Mouse (Mus musculus) inflammation-experienced regulatory T-cells, adult 6 months (primary cell): Measurements from ENCODE around the gene Fkbp6. TPM values are rescaled to one million over a fixed set of nuclear protein-coding genes. Genes with fewer than 3 reads are reported as not detected.

Source experiments
- ATAC-seq: one replicate; pipeline ENCODE4 v1.8.0; 2017
- polyA plus RNA-seq, 3 experiments: library from polyadenylated mRNA; unstranded; fragments of 100-300 nt; shearing (Covaris generic); gene quantifications; one replicate each; pipeline ENCODE4 v1.2.1; 2017

The Fkbp6 gene
- polyA plus RNA-seq, 3 experiments from 2014 or later: not detected

DNA sequence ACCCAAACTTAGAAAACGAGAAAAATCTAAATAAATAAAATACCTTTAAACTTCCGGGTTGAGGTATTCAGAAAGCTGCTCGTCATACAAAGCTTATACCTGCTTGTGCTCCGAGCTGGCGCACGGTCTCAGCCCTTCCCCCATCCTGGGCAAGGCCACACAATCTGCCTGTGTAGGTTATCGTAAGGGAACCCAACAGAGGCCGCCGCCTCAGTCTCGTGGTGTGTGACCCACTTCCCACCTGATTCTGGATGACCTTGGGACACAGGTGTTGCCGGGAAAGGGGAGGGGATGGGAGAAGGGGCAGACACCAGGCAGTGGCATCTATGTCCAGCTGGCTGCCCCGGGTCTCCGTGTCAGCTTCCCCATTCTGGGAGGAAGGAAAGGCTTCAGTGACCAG, 1.8 kb upstream of the Fkbp6 start:
- ATAC-seq: no peak

DNA sequence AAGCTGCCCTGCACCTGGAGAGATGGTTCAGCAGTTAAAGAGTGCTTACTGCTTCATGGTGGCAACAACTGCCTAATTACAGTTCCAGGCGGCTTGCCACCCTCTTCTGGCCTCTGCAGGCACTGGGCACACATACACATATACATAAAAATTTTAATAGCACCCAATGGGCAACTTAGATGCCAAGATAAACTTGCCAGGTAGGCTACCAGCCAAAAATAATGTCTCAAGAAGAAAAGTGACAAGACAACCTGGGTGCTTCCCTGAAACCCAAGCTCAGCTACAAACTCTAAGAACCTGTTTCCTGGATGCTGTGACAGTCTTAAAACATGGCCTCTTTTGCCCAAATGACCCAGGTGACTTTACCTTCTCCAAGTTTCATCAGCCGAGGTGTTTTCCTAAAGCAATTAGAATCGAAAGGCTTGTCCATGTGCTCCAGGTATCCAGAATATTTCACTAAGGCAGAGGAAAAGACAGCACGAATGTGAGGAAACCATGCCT, 2.3 kb downstream of the Fkbp6 start:
- ATAC-seq: no peak

DNA sequence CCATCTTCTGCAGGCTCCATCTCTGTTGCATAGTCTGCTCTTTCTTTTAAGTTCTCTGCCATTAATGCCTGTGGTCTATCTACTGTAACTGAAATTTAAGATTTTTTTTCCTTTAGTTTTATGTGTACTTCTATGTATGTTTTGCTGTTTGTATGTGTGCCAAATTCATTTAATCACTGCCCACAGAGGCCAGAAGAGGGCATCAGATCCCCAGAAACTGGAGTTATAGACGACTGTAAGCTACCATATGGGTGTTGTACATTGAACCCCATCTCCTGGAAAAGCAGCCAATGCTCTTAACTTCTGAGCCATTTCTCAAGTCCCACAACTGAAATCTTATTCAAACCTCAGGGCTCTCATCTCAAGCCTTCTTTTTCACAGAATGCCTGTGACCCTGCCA, 3.4 kb downstream of the Fkbp6 start:
- ATAC-seq: no peak

DNA sequence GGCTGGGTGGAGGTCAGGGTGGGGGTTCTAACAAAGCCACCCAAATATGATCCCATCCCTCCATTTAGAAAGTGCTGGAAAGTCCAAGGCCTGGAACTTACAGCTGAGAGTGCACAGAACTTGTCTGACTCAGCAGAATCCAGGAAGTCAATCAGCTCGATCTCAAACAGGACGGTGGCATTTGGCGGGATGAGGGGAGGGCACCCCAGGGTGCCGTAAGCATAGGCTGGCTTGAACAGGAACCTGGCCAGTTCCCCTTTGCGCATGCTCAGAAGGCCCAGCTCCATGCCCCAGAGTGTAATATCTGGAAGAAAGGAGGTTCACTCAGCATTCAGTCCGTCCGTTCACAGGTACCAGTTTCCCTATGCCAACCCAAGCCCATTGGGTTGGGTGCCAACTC, 3.9 kb downstream of the Fkbp6 start:
- ATAC-seq: no peak

DNA sequence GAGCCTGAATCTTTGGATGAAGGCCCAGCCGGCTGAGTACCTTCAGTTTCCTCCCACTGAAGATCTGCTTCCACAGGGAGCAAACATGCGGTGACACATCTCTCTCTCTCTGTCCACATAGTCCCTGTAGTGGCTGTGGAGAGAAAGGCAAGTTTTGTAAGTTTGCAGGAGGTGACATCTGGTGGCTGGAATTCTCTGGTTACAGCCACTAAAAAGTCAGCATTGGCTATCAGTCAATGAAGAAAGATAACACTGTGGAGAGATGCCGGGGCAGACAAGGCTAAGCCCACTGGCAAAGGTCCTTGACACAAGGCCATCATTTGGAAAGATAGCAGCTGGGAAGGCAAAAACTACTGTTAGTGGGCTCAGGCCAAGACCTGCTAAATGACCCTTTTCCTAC, 12.3 kb downstream of the Fkbp6 start:
- ATAC-seq: no peak

DNA sequence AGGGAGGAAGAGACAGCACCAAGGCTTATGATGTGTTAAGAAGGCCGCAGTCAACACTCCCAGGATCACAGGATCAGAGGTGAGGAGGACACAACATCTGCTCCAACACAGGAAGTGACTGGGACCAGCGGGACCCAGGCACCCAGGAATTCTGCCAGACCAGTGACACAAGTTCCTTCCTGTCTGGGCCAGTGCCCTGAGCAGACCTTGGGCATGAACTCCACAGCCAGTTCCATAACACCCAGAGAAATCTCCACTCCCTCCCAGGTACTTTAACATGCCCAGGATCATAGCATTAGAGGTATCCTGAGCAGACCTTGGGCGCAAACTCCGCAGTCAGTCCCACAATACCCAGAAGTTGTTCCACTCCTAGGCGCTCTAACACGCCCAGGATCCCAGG, 18.7 kb downstream of the Fkbp6 start:
- no peak for ATAC-seq

DNA sequence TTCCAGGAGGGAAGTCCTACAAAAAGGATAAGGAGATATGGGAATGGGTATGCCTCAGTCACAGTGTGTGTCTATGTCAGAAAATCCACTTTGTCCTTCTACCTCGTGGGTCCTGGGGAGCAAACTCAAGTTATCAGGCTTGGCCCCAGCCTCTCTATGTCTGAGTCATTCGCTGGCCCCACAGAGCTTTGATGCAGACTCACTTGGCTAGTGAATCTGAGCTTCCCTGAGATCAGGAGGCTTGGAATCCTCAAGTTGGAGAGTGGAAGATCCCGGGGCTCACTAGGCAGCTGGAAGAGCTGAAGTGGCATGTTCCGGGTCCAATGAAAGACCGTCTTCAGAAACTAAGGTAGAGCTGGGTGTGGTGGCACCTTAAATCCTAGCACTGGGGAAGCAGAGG, 19.6 kb downstream of the Fkbp6 start:
- no peak for ATAC-seq

DNA sequence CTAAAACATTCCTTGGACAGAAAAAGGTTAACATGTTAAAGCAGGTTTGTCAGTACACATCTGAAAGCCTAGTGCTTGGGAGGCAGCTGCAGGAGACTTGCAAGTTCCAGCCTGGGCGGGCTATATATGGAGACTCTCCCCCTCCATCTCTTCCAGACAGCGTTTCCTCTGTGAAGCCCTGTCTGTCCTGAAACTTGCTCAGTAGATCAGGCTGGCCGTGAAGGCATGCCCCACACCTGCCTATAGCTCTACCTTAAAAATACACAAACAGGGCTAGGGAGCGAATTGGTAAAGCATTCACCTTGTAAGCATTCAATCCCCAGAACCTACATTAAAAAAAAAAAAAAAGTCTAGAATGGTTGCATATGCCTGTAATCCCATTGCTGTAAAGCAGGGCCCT, 20.4 kb downstream of the Fkbp6 start:
- ATAC-seq: no peak

DNA sequence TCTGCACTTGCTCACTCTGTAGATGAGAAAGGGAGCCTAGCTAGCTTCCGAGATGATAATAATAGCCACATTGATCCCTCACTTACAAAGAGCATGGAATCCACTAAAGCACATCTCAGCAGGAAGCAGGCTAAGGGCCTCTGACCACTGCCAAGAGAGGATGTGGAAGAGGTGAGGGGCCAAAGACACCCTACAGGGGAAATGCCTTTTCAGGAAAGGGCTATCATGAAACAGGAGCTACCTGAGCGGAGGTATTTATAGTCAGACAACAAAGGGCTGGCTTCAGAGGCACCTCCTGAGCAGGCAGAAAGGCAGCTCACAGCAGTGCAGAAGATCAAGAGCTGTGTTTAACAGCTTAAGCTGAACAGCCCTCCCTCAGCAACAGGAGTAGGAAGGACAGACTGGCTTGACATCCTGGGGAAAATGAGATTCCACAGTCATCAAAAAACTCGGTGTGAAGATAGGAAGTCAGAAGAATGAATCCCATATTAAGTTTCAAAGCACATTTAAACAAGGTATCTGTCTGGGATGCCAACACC, 23.7 kb downstream of the Fkbp6 start:
- ATAC-seq: no peak

DNA sequence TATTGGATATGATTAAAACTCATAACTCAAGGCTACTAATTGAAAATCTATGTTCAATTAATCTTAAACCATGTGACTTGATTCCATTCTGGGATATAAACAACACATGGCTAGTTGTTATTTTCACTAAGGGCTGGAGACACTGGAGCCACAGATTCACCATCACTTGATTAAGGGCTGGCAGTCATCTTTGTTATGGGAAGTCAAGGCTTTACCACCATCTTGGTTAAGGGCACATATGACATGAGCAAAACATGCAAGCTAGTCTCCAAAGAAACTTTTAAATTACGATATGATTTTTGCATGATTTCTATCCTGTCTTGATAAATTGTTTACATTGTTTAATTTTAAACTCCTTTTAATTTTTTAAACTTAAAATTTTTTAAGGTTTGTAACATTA, 27.6 kb downstream of the Fkbp6 start:
- no peak for ATAC-seq

DNA sequence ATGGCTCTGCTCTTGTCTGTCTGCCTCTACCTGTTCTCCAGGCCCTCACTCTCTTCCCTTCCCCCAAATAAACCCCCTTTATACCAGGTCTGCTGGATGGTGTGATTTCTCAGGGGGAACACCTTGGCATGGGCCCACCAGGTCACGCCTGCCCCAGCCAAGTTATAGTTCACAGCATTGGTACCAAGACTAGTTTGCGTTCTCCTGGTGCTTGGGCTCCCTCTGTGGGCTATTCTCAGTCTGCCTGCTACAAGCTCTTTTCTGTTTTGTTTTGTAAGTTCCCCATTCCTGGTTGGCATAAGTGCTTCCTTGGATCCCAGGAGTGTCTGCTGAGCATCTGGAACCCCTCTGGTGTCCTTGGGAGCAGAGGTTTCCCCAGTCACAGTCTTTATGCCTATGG, 30.0 kb downstream of the Fkbp6 start:
- ATAC-seq: no peak

DNA sequence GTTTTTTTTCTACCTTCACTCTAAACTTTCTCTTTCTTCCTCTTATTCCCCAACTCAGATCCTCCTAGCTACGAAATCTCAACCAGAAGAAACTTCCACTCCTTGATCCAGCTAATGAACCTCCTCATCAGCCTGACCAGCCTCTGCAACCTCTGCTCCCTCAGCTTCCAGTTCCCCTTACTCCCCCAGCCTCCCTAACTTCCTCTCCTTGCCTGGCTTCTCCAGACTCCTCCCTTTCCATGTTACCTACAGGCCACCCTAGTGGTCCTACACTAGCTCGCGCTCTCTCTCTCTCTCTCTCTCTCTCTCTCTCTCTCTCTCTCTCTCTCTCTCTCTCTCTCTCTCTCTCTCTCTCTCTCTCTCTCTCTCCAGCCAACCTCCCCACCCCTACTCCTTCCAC, 33.7 kb downstream of the Fkbp6 start:
- ATAC-seq: no peak

DNA sequence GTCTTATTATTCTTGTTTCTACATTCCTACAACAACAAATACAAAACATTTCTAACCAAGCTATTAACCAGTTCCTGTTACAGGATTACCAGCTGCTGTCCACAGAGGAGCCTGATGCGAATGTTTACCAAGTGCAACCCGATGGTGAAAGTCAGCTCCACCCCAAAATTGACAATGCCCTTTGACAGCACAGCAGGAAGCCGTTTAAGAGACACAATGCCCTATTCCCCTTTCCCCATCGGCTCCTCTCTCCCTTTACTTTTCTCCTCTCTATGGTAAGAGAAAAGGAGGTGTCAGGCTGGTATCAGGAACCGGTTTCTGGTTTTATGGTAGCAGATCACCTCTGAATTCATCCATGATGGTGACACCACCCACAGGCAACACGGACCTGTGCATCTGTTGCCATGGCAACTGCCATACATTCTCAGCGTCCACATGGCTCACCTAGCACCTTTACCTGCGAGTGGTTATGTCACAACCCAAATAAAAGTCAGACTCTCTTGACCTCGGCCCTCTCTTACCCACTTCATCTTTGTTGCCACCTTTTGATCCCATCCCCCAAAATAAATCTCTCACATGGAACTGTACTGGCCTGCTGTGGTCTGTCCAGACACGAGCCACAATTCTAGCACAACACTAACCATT, 43.4 kb downstream of the Fkbp6 start:
- no peak for ATAC-seq

DNA sequence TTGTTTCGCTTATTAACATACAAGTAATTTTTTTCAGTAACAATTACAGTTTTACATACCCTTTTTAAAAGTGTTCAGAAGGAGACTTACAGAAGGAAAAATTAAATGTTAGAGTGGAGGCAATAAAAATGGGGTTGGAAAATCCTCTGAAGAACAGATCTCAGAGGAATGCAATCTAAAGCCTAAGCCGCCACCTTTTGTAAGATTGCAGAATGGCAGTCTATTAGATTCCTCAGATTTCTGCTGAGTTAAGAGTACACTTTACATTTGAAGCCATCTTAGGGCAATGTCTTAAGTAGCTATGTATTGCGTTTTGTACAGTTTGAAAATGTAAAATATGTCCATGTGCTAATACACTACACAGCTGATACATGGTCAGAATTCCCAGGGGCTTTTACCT, 47.4 kb downstream of the Fkbp6 start:
- no peak for ATAC-seq

DNA sequence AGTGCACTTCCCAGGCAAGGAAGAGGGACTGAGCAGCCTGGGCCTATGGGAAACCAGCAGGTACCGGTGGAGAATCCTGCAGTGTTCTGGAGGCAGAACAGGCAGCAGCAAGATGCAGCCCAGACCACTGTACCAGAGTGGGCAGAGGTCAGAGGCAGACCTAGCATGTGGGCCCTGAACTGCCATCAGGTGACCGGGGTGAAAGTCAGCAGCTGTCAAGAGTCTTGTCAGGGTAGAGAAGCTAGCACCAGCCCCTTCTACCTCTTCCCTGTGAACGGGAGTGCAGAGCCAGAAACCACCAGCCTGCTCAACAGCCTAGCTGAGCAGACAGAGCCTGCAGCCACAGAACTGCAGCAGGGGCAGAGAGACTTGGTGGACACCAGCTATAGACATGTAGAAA, 47.9 kb downstream of the Fkbp6 start:
- ATAC-seq: no peak

DNA sequence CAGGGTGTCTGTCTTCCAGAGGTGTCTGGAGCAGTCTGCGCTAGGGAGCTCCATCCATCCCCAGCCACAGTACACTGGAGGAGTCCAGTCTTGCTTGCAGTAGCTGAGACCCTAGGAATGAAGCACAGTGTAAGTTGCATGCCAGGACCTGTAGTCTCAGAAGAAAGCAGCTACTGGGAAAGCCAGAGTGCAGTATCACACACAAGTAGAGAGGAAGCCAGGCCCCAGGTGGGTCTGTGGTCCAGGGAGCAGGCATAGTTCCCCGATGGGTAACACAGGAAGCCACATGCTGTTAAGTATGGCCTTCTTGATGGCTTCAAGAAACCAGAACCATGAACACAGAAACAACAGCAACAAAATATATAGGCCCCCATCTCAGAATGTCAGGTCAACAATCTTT, 57.8 kb downstream of the Fkbp6 start:
- no peak for ATAC-seq

DNA sequence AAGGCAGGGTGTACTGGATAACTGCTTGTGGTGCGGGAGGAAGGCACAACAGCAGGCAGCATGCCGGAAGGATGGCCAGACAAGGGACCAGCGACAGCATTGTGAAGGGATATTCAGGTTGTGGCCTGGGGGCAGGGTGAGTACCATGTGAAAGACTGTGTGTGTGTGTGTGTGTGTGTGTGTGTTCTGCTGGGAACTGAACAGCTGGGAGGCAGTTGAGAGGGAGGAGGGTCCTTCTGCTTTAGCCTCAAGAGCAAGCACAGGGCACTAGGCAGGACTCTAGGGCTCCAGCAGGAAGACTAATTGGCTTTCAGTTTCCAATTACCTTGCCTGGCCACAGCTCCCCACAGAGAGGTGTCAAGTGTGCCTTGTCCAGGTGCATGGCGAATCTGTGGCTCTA, 58.7 kb downstream of the Fkbp6 start:
- no peak for ATAC-seq

DNA sequence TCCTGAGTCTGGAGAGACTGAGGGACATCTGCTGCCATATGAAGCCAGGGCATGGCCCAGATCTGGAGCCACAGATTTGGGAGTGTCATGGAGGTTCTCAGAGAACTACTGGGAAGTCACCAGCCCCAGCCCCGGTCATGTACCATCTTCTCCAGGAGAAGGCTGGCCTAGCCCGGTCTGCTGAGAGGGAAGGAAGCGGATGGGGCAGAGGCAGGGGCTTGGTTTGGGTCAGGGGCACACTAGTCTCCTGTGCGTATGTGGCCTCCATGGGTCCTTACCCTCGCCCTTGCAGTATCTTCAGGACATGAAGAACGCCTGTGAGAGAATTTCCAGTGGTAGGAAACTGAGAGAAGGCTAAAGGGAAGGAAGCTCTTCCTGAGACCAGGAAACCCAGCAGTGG, 59.1 kb downstream of the Fkbp6 start:
- no peak for ATAC-seq

DNA sequence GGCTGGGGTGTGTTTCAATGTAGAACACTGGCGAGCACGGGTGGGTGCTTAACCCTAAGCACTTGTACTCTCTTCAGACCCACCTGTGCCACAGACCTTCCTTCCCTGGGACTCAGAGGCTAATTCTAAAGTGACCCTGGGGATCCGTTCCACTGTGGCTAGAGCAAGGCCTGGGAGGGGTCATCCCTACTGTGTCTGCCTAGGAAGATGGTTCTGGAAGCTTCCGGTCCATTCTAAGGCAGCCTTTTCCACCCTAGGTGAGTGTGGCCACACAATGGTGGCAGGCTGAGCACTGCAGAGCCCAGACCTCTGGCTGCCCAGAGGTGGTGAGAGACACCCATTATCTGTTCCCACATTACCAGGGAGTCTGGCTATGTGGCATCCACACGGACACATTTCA, 62.9 kb downstream of the Fkbp6 start:
- no peak for ATAC-seq

DNA sequence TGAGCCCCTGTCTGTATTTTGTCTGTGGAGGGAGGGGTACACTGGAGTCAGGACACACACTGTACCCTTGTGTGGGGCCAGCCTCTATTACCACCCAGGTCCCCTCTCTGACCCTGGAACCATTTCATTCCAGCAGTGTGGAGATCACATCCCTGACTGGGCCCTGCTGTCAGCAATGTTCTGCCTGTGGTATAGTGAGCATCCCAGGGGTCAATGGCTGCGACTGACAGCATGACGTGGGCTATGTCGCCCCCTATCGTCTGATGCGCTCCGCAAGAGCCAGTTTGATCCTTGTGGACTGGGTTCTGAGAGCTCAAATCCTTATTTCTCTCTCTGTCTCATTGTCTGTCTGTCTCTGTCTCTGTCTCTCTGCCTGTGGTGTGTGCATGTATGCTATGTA, 63.7 kb downstream of the Fkbp6 start:
- ATAC-seq: no peak

DNA sequence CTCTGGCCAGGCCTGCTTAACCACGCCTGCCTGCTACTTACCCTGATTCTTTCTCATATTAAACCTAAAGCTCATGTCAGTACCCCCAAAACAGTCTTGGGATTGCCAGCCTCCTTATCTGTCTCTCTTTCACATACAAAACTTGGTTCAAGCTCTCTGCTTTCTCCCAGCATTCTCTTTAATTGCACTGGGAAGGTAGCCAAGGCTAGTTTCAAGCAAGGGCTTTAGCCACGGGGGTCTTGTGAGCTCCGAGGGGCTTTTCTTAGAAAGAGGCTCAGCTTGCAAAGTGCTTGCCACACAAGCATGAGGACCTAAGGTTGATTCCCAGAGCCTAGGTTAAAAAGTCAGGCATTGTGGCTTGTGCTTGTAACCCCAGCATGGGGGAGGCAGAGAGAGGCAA, 64.6 kb downstream of the Fkbp6 start:
- ATAC-seq: no peak

DNA sequence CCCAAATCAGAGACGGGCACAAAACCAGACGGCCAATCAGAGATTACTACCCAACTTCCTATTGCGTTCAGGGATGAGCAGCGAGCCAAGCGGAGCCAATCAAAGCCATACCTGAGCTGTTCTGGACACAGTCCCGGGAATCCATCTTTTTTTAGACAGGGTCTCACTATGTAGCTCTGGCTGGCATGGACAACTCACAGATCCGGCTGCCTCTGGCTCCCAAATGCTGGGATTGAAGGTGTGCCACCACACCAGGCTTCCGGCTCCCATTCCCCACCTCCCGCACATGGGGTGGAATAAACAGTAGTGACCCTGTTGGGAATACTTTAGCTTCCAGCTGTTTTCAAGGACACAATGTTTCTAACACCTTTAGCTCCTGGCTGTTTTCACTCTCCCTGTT, 69.6 kb downstream of the Fkbp6 start:
- no peak for ATAC-seq

DNA sequence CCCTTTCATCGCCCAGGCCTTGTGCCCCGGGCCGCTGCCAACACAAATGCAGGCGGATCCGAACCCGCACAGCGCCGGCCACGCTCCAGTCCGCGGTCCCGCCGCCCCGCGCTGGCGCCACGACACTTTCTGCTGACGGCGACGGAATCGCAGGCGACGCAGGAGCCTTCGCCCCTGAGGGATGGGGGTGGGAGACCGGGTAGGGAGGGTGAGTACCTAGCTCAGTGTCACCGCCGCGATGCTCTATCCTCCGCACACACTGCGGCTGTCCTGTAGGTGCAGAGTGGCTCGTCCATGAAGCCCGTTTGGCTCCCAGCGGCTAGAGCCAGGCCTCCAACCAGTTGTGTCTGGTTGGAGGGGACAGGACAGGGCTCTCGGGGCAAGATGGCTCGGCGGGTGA, 73.2 kb downstream of the Fkbp6 start:
- no peak for ATAC-seq

DNA sequence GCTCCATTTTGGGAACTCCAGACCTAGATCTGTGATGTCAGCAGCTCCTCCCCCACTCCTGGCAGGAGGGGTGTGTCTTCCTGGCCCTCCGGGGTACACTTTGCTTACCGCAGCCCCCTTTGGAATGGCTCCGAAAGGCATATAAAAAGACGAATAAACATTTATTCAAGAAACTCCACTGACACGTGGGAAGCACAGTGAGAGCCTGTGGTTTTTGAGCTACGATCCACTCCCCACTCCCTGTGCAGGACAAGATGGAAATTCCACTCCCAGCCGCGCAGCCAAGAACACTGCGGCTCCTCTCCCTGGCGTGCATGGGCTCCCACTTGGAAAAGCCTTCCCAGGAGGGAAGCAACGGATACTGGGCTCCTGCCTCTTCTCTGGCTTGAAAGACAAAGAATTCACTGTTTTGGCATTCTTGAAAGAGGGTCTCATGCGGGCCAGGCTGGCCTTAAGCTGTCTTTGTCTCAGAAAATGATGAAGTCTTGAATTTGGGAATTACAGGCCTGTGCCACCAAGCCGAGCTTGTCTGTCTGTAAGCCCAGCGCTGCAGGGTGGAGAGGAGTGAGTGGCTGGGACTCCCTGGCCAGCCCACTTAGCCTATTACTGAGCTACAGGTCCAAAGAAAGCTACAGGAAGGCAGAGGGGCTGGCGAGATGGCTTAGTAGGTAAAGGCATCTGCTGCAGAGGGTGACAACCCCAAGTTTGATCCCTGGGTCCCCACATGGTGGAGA, 75.0 kb downstream of the Fkbp6 start:
- no peak for ATAC-seq
